Mouse (Mus musculus) G1E-ER4 (cell line): ENCODE results near the gene Dgcr2. TPM values are rescaled to one million over a fixed set of nuclear protein-coding genes. Genes with fewer than 3 reads are reported as not detected.

Experiments
- GATA1 ChIP-seq: IDR thresholded peaks from one replicate; pipeline ENCODE4 v1.8.0; 2012; ENCODE audit warnings: low read length, inconsistent platforms
- polyA plus RNA-seq: library from polyadenylated mRNA; stranded (reverse); fragments of >175 nt; gene quantifications from 2 replicates; pipeline ENCODE4 v1.2.3, GENCODE M21; 2012

Dgcr2 gene
- 17.4 and 26.3 TPM in 2 replicates for polyA plus RNA-seq

- no peak for TF ChIP-seq GATA1
These were observed at the start of gene Dgcr2, which contains the start of gene Tssk2 for GRCm38 (mm10) chr16:17898462-17898861. Dgcr2 (minus strand) TSS chr16:17898562. Tssk2 (plus strand) TSS chr16:17898637.

- no peak for TF ChIP-seq GATA1
These were observed 46.9 kb upstream of the Dgcr2 start for GRCm38 (mm10) chr16:17945081-17945831.

GRCm38 (mm10) chr16:17943466-17943865 lies 45.1 kb upstream of the Dgcr2 start:
- TF ChIP-seq GATA1, result no peak

- TF ChIP-seq GATA1, result no peak
These were observed 40.9 kb upstream of the Dgcr2 start for GRCm38 (mm10) chr16:17939255-17939751.

GRCm38 (mm10) chr16:17938821-17939220 lies 40.5 kb upstream of the Dgcr2 start:
- no peak for TF ChIP-seq GATA1

- no peak for TF ChIP-seq GATA1
These were observed 39.8 kb upstream of the Dgcr2 start for GRCm38 (mm10) chr16:17938187-17938586.

- TF ChIP-seq GATA1, result no peak
These were observed 38.4 kb upstream of the Dgcr2 start for GRCm38 (mm10) chr16:17936776-17937175.

- no peak for TF ChIP-seq GATA1
These were observed 36.1 kb upstream of the Dgcr2 start for GRCm38 (mm10) chr16:17934445-17934910.

GRCm38 (mm10) chr16:17933594-17934444 lies 35.5 kb upstream of the Dgcr2 start:
- no peak for TF ChIP-seq GATA1

GRCm38 (mm10) chr16:17931906-17932460 lies 33.6 kb upstream of the Dgcr2 start:
- no peak for TF ChIP-seq GATA1

- no peak for TF ChIP-seq GATA1
These were observed 31.3 kb upstream of the Dgcr2 start for GRCm38 (mm10) chr16:17929631-17930030.

- no peak for TF ChIP-seq GATA1
These were observed 30.8 kb upstream of the Dgcr2 start for GRCm38 (mm10) chr16:17929211-17929610.

- TF ChIP-seq GATA1, result no peak
These were observed 30.3 kb upstream of the Dgcr2 start for GRCm38 (mm10) chr16:17928627-17929104.

- no peak for TF ChIP-seq GATA1
These were observed 29.8 kb upstream of the Dgcr2 start, which contains the start of gene Slc25a1 for GRCm38 (mm10) chr16:17928087-17928580. Slc25a1 (minus strand) TSS chr16:17928219.

GRCm38 (mm10) chr16:17927351-17928082 lies 29.2 kb upstream of the Dgcr2 start:
- no peak for TF ChIP-seq GATA1

- no peak for TF ChIP-seq GATA1
These were observed 23.8 kb upstream of the Dgcr2 start for GRCm38 (mm10) chr16:17922163-17922538.
